Mouse (Mus musculus): ENCODE measurements at regions not wholly inside any gene's neighbourhood (a gene's known extent, or its start where the extent isn't known, plus 50 kb on each side); places are given as distances from the start of the nearest gene placed in this dataset.

GRCm38 (mm10) chr13:111334258-111335052 is 79.6 kb downstream of the Actbl2 start:
- H3K4me2 ChIP-seq (ENCODE audit: low read depth, low read length): no peak overlapping the region
- no peaks in the 10 kb centered on the region for H3K4me1 ChIP-seq (ENCODE audit: control insufficient read depth, insufficient read depth, low read length)
- WGBS: 72% methylated on average over 22 of the region's 22 CpGs
- no peaks in the 10 kb centered on the region for H3K36me3 ChIP-seq (replicated peaks; ENCODE audit: control insufficient read depth, insufficient read depth, low read depth, low read length)
- ATAC-seq (replicated peaks; ENCODE audit: insufficient number of reproducible peaks, low FRiP score, low TSS enrichment, low read depth): no peak
- H3K9ac ChIP-seq (replicated peaks; ENCODE audit: low read length): no peak overlapping the region
- DNase-seq (ENCODE audit: low spot score): no peak
- H3K27ac ChIP-seq (replicated peaks; ENCODE audit: low read depth, low read length): no peak overlapping the region
- no peaks in the 10 kb centered on the region for H3K9me3 ChIP-seq (replicated peaks; ENCODE audit: control insufficient read depth, low read length)
- no peak overlapping the region for H3K4me3 ChIP-seq (ENCODE audit: low read depth, low read length)
- H3K27me3 ChIP-seq (ENCODE audit: control insufficient read depth, insufficient read depth, low read length): no peaks in the 10 kb centered on the region

- WGBS: 78% methylated on average over 10 of the region's 10 CpGs
- no peak overlapping the region for H3K27ac ChIP-seq (replicated peaks; ENCODE audit: low read depth, low read length)
- no peaks in the 10 kb centered on the region for H3K27me3 ChIP-seq (ENCODE audit: control insufficient read depth, insufficient read depth, low read length)
- H3K9ac ChIP-seq (replicated peaks; ENCODE audit: low read length): no peak overlapping the region
- ATAC-seq (replicated peaks; ENCODE audit: insufficient number of reproducible peaks, low FRiP score, low TSS enrichment, low read depth) (no peak), DNase-seq (ENCODE audit: low spot score) (no peak)
- H3K9me3 ChIP-seq (replicated peaks; ENCODE audit: control insufficient read depth, low read length): no peaks in the 10 kb centered on the region
- no peaks in the 10 kb centered on the region for H3K36me3 ChIP-seq (replicated peaks; ENCODE audit: control insufficient read depth, insufficient read depth, low read depth, low read length)
- no peak overlapping the region for H3K4me3 ChIP-seq (ENCODE audit: low read depth, low read length)
- no peak overlapping the region for H3K4me2 ChIP-seq (ENCODE audit: low read depth, low read length)
- no peaks in the 10 kb centered on the region for H3K4me1 ChIP-seq (ENCODE audit: control insufficient read depth, insufficient read depth, low read length)
Measured at GRCm38 (mm10) chr13:111344981-111345380, 90.2 kb downstream of the Actbl2 start.

GRCm38 (mm10) chr13:111345486-111346440 is 91.0 kb downstream of the Actbl2 start:
- no peak overlapping the region for H3K4me2 ChIP-seq (ENCODE audit: low read depth, low read length)
- DNase-seq (ENCODE audit: low spot score) (no peak), ATAC-seq (replicated peaks; ENCODE audit: insufficient number of reproducible peaks, low FRiP score, low TSS enrichment, low read depth) (0 out of 2 replicates have a peak, but pooled peaks have one; percentile 44)
- H3K27me3 ChIP-seq (ENCODE audit: control insufficient read depth, insufficient read depth, low read length): no peaks in the 10 kb centered on the region
- no peak overlapping the region for H3K4me3 ChIP-seq (ENCODE audit: low read depth, low read length)
- no peaks in the 10 kb centered on the region for H3K4me1 ChIP-seq (ENCODE audit: control insufficient read depth, insufficient read depth, low read length)
- no peak overlapping the region for H3K9ac ChIP-seq (replicated peaks; ENCODE audit: low read length)
- H3K27ac ChIP-seq (replicated peaks; ENCODE audit: low read depth, low read length): no peak overlapping the region
- no peaks in the 10 kb centered on the region for H3K36me3 ChIP-seq (replicated peaks; ENCODE audit: control insufficient read depth, insufficient read depth, low read depth, low read length)
- H3K9me3 ChIP-seq (replicated peaks; ENCODE audit: control insufficient read depth, low read length): no peaks in the 10 kb centered on the region
- 74% methylated on average over 15 of the region's 15 CpGs for WGBS

GRCm38 (mm10) chr13:111356520-111357456 is 102.0 kb downstream of the Actbl2 start:
- H3K4me3 ChIP-seq (ENCODE audit: low read depth, low read length): no peak overlapping the region
- WGBS: 81% methylated on average over 9 of the region's 9 CpGs
- no peaks in the 10 kb centered on the region for H3K27me3 ChIP-seq (ENCODE audit: control insufficient read depth, insufficient read depth, low read length)
- no peaks in the 10 kb centered on the region for H3K4me1 ChIP-seq (ENCODE audit: control insufficient read depth, insufficient read depth, low read length)
- no peak overlapping the region for H3K4me2 ChIP-seq (ENCODE audit: low read depth, low read length)
- H3K9ac ChIP-seq (replicated peaks; ENCODE audit: low read length): no peak overlapping the region
- H3K9me3 ChIP-seq (replicated peaks; ENCODE audit: control insufficient read depth, low read length): no peaks in the 10 kb centered on the region
- H3K36me3 ChIP-seq (replicated peaks; ENCODE audit: control insufficient read depth, insufficient read depth, low read depth, low read length): no peaks in the 10 kb centered on the region
- ATAC-seq (replicated peaks; ENCODE audit: insufficient number of reproducible peaks, low FRiP score, low TSS enrichment, low read depth) (no peak), DNase-seq (ENCODE audit: low spot score) (no peak)
- H3K27ac ChIP-seq (replicated peaks; ENCODE audit: low read depth, low read length): no peak overlapping the region

- Histone ChIP-seq H3K4me1 (ENCODE audit: control insufficient read depth, insufficient read depth, low read length) (no peaks in the 10 kb centered on the region), H3K4me3 (ENCODE audit: low read depth, low read length) (no peak overlapping the region), H3K9me3 (replicated peaks; ENCODE audit: control insufficient read depth, low read length) (no peaks in the 10 kb centered on the region), H3K4me2 (ENCODE audit: low read depth, low read length) (no peak overlapping the region), H3K36me3 (replicated peaks; ENCODE audit: control insufficient read depth, insufficient read depth, low read depth, low read length) (no peaks in the 10 kb centered on the region), H3K9ac (replicated peaks; ENCODE audit: low read length) (no peak overlapping the region), H3K27ac (replicated peaks; ENCODE audit: low read depth, low read length) (no peak overlapping the region), H3K27me3 (ENCODE audit: control insufficient read depth, insufficient read depth, low read length) (no peaks in the 10 kb centered on the region)
- WGBS: 84% methylated on average over 4 of the region's 4 CpGs
- no peak for DNase-seq (ENCODE audit: low spot score)
- no peak for ATAC-seq (replicated peaks; ENCODE audit: insufficient number of reproducible peaks, low FRiP score, low TSS enrichment, low read depth)
Measured at GRCm38 (mm10) chr13:111361456-111361855, 106.6 kb downstream of the Actbl2 start.

DNA sequence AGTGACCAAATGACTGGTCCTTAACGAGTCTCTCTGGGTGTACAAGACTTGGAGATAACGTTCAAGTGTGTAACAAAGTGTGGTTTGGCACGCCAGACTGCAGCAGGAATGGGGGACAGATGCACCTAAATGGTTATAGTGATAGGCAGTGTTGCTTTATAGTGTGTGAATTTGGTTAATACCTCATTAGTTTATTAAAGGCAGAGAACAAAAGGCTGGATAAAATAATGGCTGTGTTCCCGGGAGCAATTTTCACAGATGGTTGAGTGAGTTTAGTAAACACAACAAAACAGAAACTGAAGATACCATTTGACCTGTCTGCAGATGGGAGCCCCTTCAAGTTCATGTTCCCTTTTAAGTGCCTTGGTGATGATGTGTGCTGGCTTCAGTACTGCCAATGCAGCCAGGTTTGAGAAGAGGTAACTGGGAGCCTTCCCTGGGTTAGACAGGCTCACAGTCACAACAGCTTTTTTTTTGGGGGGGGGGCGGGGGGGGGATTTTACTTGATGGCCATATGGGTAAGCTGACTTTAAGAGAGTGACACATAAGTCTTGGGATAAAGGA is 108.4 kb downstream of the Actbl2 start:
- Histone ChIP-seq H3K9ac (replicated peaks; ENCODE audit: low read length) (no peak overlapping the region), H3K36me3 (replicated peaks; ENCODE audit: control insufficient read depth, insufficient read depth, low read depth, low read length) (no peaks in the 10 kb centered on the region), H3K9me3 (replicated peaks; ENCODE audit: control insufficient read depth, low read length) (no peaks in the 10 kb centered on the region), H3K27me3 (ENCODE audit: control insufficient read depth, insufficient read depth, low read length) (no peaks in the 10 kb centered on the region), H3K27ac (replicated peaks; ENCODE audit: low read depth, low read length) (no peak overlapping the region), H3K4me3 (ENCODE audit: low read depth, low read length) (no peak overlapping the region), H3K4me1 (ENCODE audit: control insufficient read depth, insufficient read depth, low read length) (no peaks in the 10 kb centered on the region), H3K4me2 (ENCODE audit: low read depth, low read length) (no peak overlapping the region)
- WGBS: 74% methylated on average over 5 of the region's 5 CpGs
- DNase-seq (ENCODE audit: low spot score) (no peak), ATAC-seq (replicated peaks; ENCODE audit: insufficient number of reproducible peaks, low FRiP score, low TSS enrichment, low read depth) (no peak)

DNA sequence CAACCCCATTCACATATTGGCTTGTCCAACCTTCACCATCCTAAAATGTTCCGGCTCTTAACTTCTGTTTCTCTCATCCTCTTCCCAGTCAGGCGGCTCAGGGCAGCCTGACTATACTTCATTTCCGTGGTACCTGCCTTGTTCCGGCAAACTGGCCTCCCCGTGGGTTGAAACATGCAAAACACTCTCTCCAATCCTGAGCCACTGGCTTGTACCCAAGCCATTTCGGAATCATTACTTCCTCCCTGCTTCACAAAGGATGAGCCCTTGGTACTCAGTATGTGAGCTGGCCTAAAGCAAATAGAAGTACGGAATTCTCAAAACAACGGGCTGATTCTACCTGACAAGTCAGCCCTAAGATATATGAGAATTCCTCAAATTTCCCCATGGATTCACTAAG is 112.1 kb downstream of the Actbl2 start:
- 90% methylated on average over 8 of the region's 8 CpGs for WGBS
- no peaks in the 10 kb centered on the region for H3K27me3 ChIP-seq (ENCODE audit: control insufficient read depth, insufficient read depth, low read length)
- H3K9me3 ChIP-seq (replicated peaks; ENCODE audit: control insufficient read depth, low read length): no peaks in the 10 kb centered on the region
- H3K4me1 ChIP-seq (ENCODE audit: control insufficient read depth, insufficient read depth, low read length): no peaks in the 10 kb centered on the region
- no peak overlapping the region for H3K27ac ChIP-seq (replicated peaks; ENCODE audit: low read depth, low read length)
- H3K9ac ChIP-seq (replicated peaks; ENCODE audit: low read length): no peak overlapping the region
- H3K36me3 ChIP-seq (replicated peaks; ENCODE audit: control insufficient read depth, insufficient read depth, low read depth, low read length): no peaks in the 10 kb centered on the region
- no peak overlapping the region for H3K4me3 ChIP-seq (ENCODE audit: low read depth, low read length)
- no peak overlapping the region for H3K4me2 ChIP-seq (ENCODE audit: low read depth, low read length)
- DNase-seq (ENCODE audit: low spot score) (no peak), ATAC-seq (replicated peaks; ENCODE audit: insufficient number of reproducible peaks, low FRiP score, low TSS enrichment, low read depth) (no peak)

All from embryonic facial prominence, embryonic 11.5 days (tissue).